Mouse (Mus musculus) gonadal fat pad, adult 2 months (tissue): ENCODE data around the gene Galnt15. TPM values are rescaled to one million over a fixed set of nuclear protein-coding genes. Genes with fewer than 3 reads are reported as not detected.

Source experiments
- DNase-seq: peaks from one replicate; pipeline ENCODE4 v3.0.0-alpha.2; 2012; ENCODE audit warnings: low read depth
- polyA plus RNA-seq: library from polyadenylated mRNA; depleted of rRNA; stranded (reverse); fragments of >200 nt; gene quantifications from 2 replicates; pipeline ENCODE4 v1.2.3, GENCODE M21; 2012; rRNA removed

Gene Galnt15
- 14.4 TPM in 2 replicates for polyA plus RNA-seq

DNA sequence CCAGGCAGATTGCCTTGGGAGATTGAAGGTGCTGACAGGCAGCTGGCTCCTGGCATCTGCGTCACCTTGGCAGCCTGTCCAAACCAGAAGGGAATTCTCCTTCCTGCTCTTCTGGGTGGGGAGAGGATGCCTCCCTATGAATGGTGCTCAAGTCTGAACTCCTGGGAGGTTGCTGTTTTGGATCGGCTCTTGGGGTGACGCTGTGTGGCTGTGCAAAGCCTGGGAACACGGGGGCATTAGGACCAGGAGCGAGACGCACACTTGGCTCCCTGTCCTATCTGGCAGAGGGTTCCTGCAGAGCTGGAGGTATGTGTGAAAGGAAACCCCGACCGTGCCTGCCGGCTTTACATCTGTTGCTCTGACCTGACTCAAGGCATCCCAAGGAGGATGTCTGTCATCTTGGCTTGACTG, at the start of gene Galnt15:
Gene Galnt15 (plus strand): TSS at position 309 of the 411 bp plus-strand sequence.
- no peak for DNase-seq

DNA sequence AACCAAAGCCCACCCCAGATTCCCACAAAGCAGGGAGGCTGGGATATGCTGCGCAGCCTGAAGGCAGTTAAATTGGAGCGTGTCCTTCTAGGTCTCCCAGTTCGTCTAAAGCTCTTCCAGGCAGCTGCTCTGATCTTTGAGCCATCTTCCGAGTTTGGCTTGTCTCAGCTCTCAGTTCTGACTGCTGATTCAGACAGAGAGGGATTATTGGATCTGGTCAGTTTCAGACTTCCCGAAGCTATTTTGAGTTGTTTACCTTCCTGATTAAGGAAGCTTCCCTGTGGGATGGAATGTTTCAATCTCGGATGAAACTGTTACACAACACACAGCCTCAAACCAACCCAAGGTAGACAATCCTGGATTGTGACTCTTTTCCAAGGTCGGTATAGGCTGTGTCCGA, 34.8 kb upstream of the Galnt15 start:
- no peak for DNase-seq

DNA sequence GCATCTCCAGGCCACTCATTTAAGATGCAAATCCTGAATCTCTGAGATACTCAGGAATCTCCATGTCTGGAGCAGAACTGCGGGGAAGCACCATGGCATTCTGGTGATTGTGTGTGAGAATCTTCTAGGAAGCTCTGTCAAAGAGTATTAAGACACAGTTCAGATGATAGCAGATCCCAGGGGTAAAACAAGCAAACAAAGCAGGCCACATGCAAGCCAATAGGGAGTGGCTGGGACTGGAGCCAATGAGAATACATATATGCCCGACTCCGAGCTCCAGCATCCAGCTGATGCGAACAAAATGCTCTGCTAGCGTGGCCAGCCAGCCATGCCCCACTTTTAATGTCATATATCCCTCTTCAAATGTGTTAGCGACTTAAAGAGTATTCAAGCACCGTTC, 27.8 kb upstream of the Galnt15 start:
- no peak for DNase-seq

- no peak for DNase-seq
Observed at GRCm38 (mm10) chr14:32002502-32003338, 26.1 kb upstream of the Galnt15 start.

DNA sequence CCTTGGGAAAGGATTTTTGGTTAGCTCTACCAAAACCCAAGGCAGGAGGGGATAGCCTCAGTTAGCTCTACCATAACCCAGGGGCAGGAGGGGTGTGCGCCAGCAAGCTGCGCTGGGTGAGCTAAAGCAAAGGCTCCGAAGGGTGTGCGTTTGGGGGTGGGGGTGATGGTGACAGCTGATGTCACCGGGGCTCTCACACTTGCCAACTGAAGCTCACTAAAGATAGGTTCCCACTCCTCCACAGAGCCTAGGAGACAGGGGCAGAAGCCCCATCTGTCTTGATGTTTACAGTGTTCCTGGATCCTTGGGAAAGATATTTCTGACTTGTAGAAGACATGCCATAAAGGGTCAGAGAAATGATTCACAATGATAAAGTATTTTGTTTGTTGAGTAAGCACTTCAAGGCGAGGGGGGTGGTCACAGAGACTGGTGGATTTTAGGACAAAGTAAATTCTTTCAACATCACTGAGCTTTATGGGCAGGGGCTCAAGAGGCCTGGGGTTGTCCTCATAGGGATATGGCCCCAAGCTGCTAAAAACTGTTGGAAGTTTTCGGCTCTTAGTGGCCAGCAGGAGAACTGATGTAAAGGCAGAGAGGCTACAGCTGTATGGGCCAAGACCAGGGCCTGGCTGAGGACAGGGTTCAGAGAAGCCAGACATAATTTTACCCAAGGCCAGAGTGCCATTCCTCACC, 24.7 kb upstream of the Galnt15 start:
- no peak for DNase-seq

DNA sequence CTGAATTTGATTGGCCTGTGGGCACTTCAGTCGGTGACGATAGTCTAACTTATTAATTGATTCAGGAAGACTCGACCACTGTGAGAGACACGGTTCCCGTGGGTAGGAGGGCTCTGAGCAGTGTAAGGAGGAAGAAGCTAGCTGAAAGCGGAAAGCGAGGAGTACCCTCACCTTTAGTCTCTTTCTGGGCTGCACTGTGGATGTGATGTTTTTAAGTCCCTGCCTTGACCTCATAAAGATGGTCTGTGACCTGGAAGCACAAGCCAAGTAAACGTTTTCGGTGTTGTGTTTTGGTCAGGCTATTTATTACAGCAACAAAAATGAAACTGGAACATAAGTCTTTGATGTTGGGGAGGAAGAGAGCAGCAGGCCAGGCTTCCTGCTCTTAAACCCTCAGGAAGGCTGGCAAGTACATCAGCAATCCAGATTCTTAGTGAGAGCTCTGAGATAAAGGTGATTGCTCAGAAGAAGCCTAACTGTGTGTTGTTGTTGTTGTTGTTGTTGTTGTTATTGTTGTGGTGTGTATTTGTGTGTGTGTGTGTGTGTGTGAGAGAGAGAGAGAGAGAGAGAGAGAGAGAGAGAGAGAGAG, 23.0 kb upstream of the Galnt15 start:
- DNase-seq, result no peak

DNA sequence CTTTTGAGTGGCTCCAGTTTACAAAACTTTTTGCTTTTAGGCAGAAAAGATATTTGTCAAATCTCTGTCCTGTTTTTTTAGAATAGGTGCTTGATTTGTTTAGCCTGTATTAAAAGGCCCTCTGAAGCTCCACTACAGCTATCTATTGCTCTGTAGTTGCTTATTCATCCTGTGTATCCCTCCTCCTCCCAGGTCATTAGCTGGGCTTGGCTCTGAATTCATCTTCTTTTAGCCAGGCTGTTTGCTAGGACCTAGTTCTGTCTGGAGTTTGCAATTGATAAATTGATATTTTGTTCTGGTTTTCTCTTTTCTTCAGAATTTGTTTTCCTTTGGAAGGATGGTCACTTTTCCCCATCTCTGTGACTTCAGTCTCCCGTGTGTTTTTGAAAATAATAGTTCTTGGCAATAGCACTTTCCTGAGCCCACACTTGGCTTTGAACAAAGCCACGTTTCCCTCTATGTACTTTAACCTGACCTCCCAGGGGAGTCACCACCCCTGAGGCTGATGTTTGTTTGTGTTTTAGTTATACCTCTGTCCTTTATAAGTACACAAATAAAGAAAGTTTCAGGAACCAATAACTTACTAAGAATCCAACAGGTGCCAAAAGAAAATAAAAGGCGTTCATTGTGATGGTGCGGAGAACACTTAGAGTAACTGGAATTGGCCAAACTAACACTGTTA, 21.0 kb upstream of the Galnt15 start:
- no peak for DNase-seq

- no peak for DNase-seq
Observed at GRCm38 (mm10) chr14:32009715-32010114, 19.1 kb upstream of the Galnt15 start.

GRCm38 (mm10) chr14:32011547-32012304, 17.1 kb upstream of the Galnt15 start:
- DNase-seq, result no peak

GRCm38 (mm10) chr14:32015131-32015770, 13.5 kb upstream of the Galnt15 start:
- no peak for DNase-seq

GRCm38 (mm10) chr14:32016466-32016865, 12.3 kb upstream of the Galnt15 start:
- DNase-seq, result no peak

- DNase-seq, result no peak
Observed at GRCm38 (mm10) chr14:32016921-32017320, 11.9 kb upstream of the Galnt15 start.

DNA sequence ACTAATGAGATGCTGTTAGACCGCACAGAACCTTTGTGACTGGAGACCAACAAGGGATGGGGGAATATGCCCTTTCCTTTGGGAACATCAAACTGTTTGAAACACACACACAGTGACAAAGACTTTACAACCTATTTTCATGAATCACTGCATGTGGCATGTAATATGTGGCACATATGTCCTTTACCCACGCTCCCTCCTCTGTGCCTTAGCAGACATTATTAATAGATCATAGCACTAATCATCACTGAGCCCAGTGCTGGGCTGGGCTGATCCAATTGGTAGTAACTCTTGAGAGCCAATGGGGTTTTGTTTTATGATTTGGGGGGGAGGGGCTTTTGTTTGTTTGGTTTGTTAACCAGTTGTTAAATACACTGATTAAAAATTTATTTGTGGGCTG, 11.3 kb upstream of the Galnt15 start:
- DNase-seq, result no peak

DNA sequence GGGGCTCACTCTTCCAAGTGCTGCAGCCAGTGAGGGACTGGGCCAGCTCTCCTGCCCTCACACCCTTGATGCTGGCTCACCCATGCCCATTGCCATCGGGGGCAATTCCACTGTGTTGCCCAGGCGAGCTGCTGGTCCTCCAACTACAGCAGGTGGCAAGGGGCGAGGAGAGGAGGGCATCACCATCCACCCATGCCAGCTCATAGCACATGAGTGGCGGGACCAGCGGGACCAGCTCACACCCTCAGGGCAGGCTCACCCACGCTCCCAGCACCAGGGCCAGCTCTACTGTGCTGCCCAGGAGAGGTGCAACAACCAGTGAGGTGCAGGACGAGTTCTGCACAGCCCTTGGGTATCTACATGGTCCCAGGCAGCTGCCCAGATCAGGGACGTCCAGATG, 9.7 kb upstream of the Galnt15 start:
- no peak for DNase-seq

DNA sequence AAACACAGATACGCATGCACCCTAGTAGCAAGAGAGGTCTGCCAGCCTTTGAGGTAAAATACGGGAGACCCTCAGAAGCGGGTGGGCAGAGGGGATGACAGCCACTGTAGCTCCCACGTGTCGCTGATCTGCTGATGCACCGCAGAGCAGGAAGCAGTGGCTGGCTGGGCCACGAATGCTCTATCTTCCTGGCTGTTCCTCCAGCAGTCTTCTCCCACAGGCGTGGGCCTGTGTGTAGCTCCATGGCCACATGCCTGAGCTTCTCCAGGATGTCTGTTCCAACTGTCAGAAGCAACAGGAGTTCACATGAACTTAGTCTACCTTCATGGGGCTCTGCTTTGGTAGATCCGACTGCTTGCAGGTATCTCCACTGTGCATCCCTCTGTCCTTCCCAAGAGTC, 6.8 kb upstream of the Galnt15 start:
- DNase-seq, result no peak

DNA sequence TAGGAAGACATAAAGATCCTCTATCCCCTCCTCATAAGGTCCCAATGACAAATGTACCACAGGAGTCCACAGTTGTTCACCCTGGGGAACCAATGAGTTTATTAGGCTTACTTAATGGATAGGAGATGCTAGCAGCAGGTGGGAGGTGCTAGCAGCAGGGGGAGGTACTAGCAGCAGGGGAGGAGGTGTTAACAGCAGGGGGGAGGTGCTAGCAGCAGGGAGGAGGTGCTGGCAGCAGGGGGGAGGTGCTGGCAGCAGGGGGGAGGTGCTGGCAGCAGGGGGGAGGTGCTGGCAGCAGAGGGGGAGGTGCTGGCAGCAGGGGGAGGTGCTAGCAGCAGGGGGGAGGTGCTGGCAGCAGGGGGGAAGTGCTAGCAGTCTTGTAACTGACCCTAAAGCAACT, 6.3 kb upstream of the Galnt15 start:
- DNase-seq, result no peak

GRCm38 (mm10) chr14:32023891-32024290, 4.9 kb upstream of the Galnt15 start:
- no peak for DNase-seq

GRCm38 (mm10) chr14:32027218-32027617, 1.6 kb upstream of the Galnt15 start:
- no peak for DNase-seq

GRCm38 (mm10) chr14:32029411-32029992, 713 bp downstream of the Galnt15 start:
- no peak for DNase-seq

DNA sequence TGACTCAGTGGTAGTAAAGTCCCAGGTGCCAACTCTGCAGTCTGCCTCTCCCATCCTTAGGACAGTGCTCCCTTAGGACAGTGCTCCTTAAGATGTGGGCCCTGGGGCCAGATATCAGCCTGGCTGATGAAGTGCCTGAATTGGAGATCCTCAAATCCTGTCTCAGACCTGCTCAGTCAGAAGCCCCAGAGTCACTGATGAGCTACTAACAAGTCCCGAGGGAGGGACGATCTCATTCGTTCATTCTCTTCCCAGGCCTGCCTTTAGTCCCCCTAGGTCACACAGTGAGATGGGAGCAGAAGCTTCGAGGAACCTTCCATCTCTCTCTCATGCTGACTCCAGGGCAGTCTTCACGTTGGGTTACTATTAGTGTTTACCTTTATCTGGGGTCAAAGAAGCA, 1.3 kb downstream of the Galnt15 start:
- DNase-seq, result no peak

DNA sequence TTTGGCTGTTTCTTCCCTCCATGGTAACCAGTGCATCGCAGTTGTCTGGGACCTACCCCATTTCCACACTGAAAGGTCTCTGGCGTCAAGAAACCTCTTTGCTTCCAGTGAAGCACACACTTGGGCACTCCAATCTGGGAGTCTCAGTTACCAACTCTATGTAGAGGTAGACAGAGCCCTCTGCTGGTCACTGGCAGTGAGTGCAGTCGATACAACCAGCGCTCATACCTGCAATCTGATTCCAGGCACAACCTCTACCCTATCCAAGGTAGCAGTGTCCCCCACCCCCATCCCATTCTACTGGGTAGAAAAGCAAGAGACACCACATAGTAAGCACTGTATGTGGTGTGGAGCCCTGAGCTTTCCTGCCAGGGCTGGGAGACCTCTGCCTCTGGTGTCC, 3.7 kb downstream of the Galnt15 start:
- no peak for DNase-seq
